Mouse (Mus musculus) pancreas, adult 10 weeks (tissue): ENCODE measurements around the gene Nfrkb. TPM values are rescaled to one million over a fixed set of nuclear protein-coding genes. Genes with fewer than 3 reads are reported as not detected.

ENCODE experiments used
- polyA plus RNA-seq: library from polyadenylated mRNA; stranded (reverse); fragments of 350-450 nt; fragmentation: Illumina TruSeq; extraction: RNeasy Lipid Tissue Mini Kit (QIAGEN cat#74804); gene quantifications from one replicate; pipeline ENCODE4 v1.2.3, GENCODE M21; 2015; ENCODE audit warnings: low read depth, low replicate concordance; ENCODE audit not compliant: insufficient read depth

Nfrkb gene
- polyA plus RNA-seq = 4.9 TPM

GRCm38 (mm10) chr9:31385947-31386354 lies at the start of gene Nfrkb:
Gene Nfrkb (plus strand): TSS chr9:31386192.

GRCm38 (mm10) chr9:31463692-31464474 lies 77.9 kb downstream of the Nfrkb start, which contains the start of gene Tmem45b:
Gene Tmem45b (minus strand): TSS chr9:31464462.

Other genes with a start within 250 kb of the Nfrkb start
- gene Aplp2, start 174.4 kb upstream of the Nfrkb start, polyA plus RNA-seq = 81.9 TPM
- 1.3 TPM for gene Prdm10, start 105.7 kb upstream of the Nfrkb start, polyA plus RNA-seq
- gene Tmem45b, start 78.3 kb downstream of the Nfrkb start, polyA plus RNA-seq = not detected